Mouse (Mus musculus) lung, adult 2 months (tissue): ENCODE data around the gene Wfikkn1.

Experiments used
- CTCF ChIP-seq: fragments of 200-500 bp; IDR thresholded peaks from 2 replicates; pipeline ENCODE4 v1.5.1; 2011; ENCODE audit warnings: mild to moderate bottlenecking, low read length, control low read depth; ENCODE audit not compliant: insufficient read depth
- POLR2A ChIP-seq: fragments of 200-500 bp; IDR thresholded peaks from 2 replicates; pipeline ENCODE4 v1.6.1; 2011; ENCODE audit warnings: low read depth, mild to moderate bottlenecking, control low read depth, low read length, borderline replicate concordance; ENCODE audit errors: extremely low read depth

- TF ChIP-seq POLR2A: no peak
- no peak for TF ChIP-seq CTCF
Observed at GRCm38 (mm10) chr17:25883824-25884223, 3.2 kb upstream of the Wfikkn1 start.
